Mouse (Mus musculus): ENCODE data around the gene Gdi2.

GRCm38 (mm10) chr13:3532451-3532850, 5.4 kb upstream of the Gdi2 start:
- TF ChIP-seq GATA1 (IDR thresholded peaks at IDR 0.05; ENCODE audit: borderline replicate concordance, low read length) (no peak), FLI1 (IDR thresholded peaks at IDR 0.05; ENCODE audit: low read length) (no peak)
